Mouse (Mus musculus) liver, embryonic 11.5 days (tissue): ENCODE data around the gene Il1b. TPM values are rescaled to one million over a fixed set of nuclear protein-coding genes. Genes with fewer than 3 reads are reported as not detected.
A peak's percentile ranks its signal among the peaks of the same experiment; 100 is the strongest.

Experiments
- ATAC-seq: fragments of 200-750 bp; cut with Nextera tagmentation; replicated peaks from 2 replicates; pipeline ENCODE4 v1.8.0; 2017; ENCODE audit warnings: moderate number of reproducible peaks, mild to moderate bottlenecking, moderate TSS enrichment, moderate library complexity; ENCODE audit not compliant: low FRiP score
- DNase-seq: peaks from one replicate; pipeline ENCODE4 v3.0.0-alpha.2; 2017; ENCODE audit warnings: low spot score
- H3K27ac ChIP-seq: fragments of 300-500 bp; sonication (generic); 2 replicates; pipeline ENCODE4 v1.5.1; 2014; ENCODE audit warnings: mild to moderate bottlenecking, low read depth, low read length, control low read depth
- H3K27me3 ChIP-seq: fragments of 300-500 bp; sonication (generic); replicated peaks from 2 replicates; pipeline ENCODE4 v1.6.1; 2014; ENCODE audit warnings: low read length, mixed read lengths; ENCODE audit not compliant: control insufficient read depth, insufficient read depth
- H3K36me3 ChIP-seq: fragments of 300-500 bp; sonication (generic); 2 replicates; pipeline ENCODE4 v1.6.1; 2014; ENCODE audit warnings: mild to moderate bottlenecking, low read length, moderate library complexity, mixed read lengths; ENCODE audit not compliant: control insufficient read depth, insufficient read depth
- H3K4me1 ChIP-seq: fragments of 300-500 bp; sonication (generic); replicated peaks from 2 replicates; pipeline ENCODE4 v1.6.1; 2014; ENCODE audit warnings: low read length, mixed read lengths; ENCODE audit not compliant: control insufficient read depth, insufficient read depth
- H3K4me2 ChIP-seq: fragments of 300-500 bp; sonication (generic); 2 replicates; pipeline ENCODE4 v1.6.1; 2014; ENCODE audit warnings: mild to moderate bottlenecking, control low read depth, moderate library complexity
- H3K4me3 ChIP-seq: fragments of 300-500 bp; sonication (generic); 2 replicates; pipeline ENCODE4 v1.5.1; 2014; ENCODE audit warnings: low read depth, low read length, control low read depth
- H3K9ac ChIP-seq: fragments of 300-500 bp; sonication (generic); 2 replicates; pipeline ENCODE4 v1.6.1; 2014; ENCODE audit warnings: low read depth, low read length, control low read depth
- H3K9me3 ChIP-seq: fragments of 300-500 bp; sonication (generic); 2 replicates; pipeline ENCODE4 v1.6.1; 2016; ENCODE audit warnings: low read length, inconsistent platforms, mixed read lengths; ENCODE audit not compliant: control insufficient read depth
- WGBS: fragments of 180-500 bp; shearing (Covaris S2); extraction: QIAGEN DNeasy Blood & Tissue Kit; methylation state at CpG from one replicate; pipeline ENCODE4 v1.1.7; 2014; 5-methylcytosine and 5-hydroxymethylcytosine counted together
- polyA plus RNA-seq: library from polyadenylated mRNA; unstranded; fragments of >200 nt; fragmentation: Nextera tagmentation; extraction: Ambion mirVana; gene quantifications from 2 replicates; pipeline ENCODE4 v1.2.1, GENCODE M21; 2014

Il1b gene
- 0.25 and 0.66 TPM in 2 replicates for polyA plus RNA-seq

GRCm38 (mm10) chr2:129371039-129371438 lies at the start of gene Il1b:
Gene Il1b (minus strand): TSS chr2:129371139.
- Histone ChIP-seq H3K4me2 (peak within 1 kb of the TSS; percentile 27), H3K9ac (no peak within 1 kb of the TSS), H3K4me3 (no peak within 1 kb of the TSS), H3K27me3 (no peaks in the 10 kb centered on the region), H3K27ac (no peak within 1 kb of the TSS), H3K36me3 (no peaks in the 10 kb centered on the region), H3K4me1 (0 out of 2 replicates have a peak, but pooled peaks cover 2% of the 10 kb centered on the region), H3K9me3 (no peaks in the 10 kb centered on the region)
- DNase-seq (no peak), ATAC-seq (no peak)
- WGBS, result 75% methylated on average over 3 of the region's 3 CpGs

GRCm38 (mm10) chr2:129419361-129419880 lies 48.5 kb upstream of the Il1b start:
- Histone ChIP-seq H3K4me1 (no peaks in the 10 kb centered on the region), H3K9ac (no peak overlapping the region), H3K4me2 (no peak overlapping the region), H3K27ac (no peak overlapping the region), H3K27me3 (no peaks in the 10 kb centered on the region), H3K4me3 (no peak overlapping the region), H3K36me3 (no peaks in the 10 kb centered on the region), H3K9me3 (peaks cover 2% of the 10 kb centered on the region; the same call in 1 of the 2 replicates)
- DNase-seq (no peak), ATAC-seq (no peak)
- WGBS, result 87% methylated on average over 3 of the region's 3 CpGs

- Histone ChIP-seq H3K4me3 (no peak overlapping the region), H3K9me3 (no peaks in the 10 kb centered on the region), H3K4me2 (no peak overlapping the region), H3K27me3 (no peaks in the 10 kb centered on the region), H3K4me1 (no peaks in the 10 kb centered on the region), H3K27ac (no peak overlapping the region), H3K36me3 (no peaks in the 10 kb centered on the region), H3K9ac (no peak overlapping the region)
- no peak for ATAC-seq
- WGBS, result 72% methylated on average over 3 of the region's 3 CpGs
- no peak for DNase-seq
Measured at GRCm38 (mm10) chr2:129414593-129414992, 43.7 kb upstream of the Il1b start.

GRCm38 (mm10) chr2:129413488-129413887 lies 42.5 kb upstream of the Il1b start:
- Histone ChIP-seq H3K4me2 (no peak overlapping the region), H3K9ac (no peak overlapping the region), H3K9me3 (no peaks in the 10 kb centered on the region), H3K36me3 (no peaks in the 10 kb centered on the region), H3K4me3 (no peak overlapping the region), H3K27me3 (no peaks in the 10 kb centered on the region), H3K4me1 (no peaks in the 10 kb centered on the region), H3K27ac (no peak overlapping the region)
- WGBS, result 28% methylated on average over 6 of the region's 6 CpGs
- no peak for DNase-seq
- no peak for ATAC-seq

GRCm38 (mm10) chr2:129411651-129412050 lies 40.7 kb upstream of the Il1b start:
- Histone ChIP-seq H3K4me3 (no peak overlapping the region), H3K27ac (no peak overlapping the region), H3K27me3 (no peaks in the 10 kb centered on the region), H3K9me3 (no peaks in the 10 kb centered on the region), H3K9ac (no peak overlapping the region), H3K4me1 (0 out of 2 replicates have a peak, but pooled peaks cover 3% of the 10 kb centered on the region), H3K36me3 (no peaks in the 10 kb centered on the region), H3K4me2 (no peak overlapping the region)
- WGBS, result 69% methylated on average over 3 of the region's 3 CpGs
- ATAC-seq (no peak), DNase-seq (no peak)

- Histone ChIP-seq H3K36me3 (no peaks in the 10 kb centered on the region), H3K27me3 (no peaks in the 10 kb centered on the region), H3K4me1 (0 out of 2 replicates have a peak, but pooled peaks cover 3% of the 10 kb centered on the region), H3K4me2 (no peak overlapping the region), H3K4me3 (no peak overlapping the region), H3K27ac (no peak overlapping the region), H3K9me3 (no peaks in the 10 kb centered on the region), H3K9ac (no peak overlapping the region)
- ATAC-seq (no peak), DNase-seq (no peak)
- WGBS, result 84% methylated on average over 7 of the region's 7 CpGs
Measured at GRCm38 (mm10) chr2:129410344-129410743, 39.4 kb upstream of the Il1b start.

- Histone ChIP-seq H3K9me3 (no peaks in the 10 kb centered on the region), H3K36me3 (no peaks in the 10 kb centered on the region), H3K27me3 (no peaks in the 10 kb centered on the region), H3K9ac (no peak overlapping the region), H3K4me1 (0 out of 2 replicates have a peak, but pooled peaks cover 3% of the 10 kb centered on the region), H3K4me2 (no peak overlapping the region), H3K27ac (no peak overlapping the region), H3K4me3 (no peak overlapping the region)
- ATAC-seq (0 out of 2 replicates have a peak, but pooled peaks have one; percentile 62), DNase-seq (peak; percentile 52)
- 20% methylated on average over 18 of the region's 18 CpGs for WGBS
Measured at GRCm38 (mm10) chr2:129408476-129408875, 37.5 kb upstream of the Il1b start.

GRCm38 (mm10) chr2:129407596-129407995 lies 36.7 kb upstream of the Il1b start:
- 91% methylated on average over 13 of the region's 13 CpGs for WGBS
- no peaks in the 10 kb centered on the region for H3K9me3 ChIP-seq
- 0 out of 2 replicates have a peak, but pooled peaks cover 3% of the 10 kb centered on the region for H3K4me1 ChIP-seq
- DNase-seq (no peak), ATAC-seq (no peak)
- no peaks in the 10 kb centered on the region for H3K27me3 ChIP-seq
- H3K4me3 ChIP-seq, result no peak overlapping the region
- H3K9ac ChIP-seq, result no peak overlapping the region
- H3K27ac ChIP-seq, result no peak overlapping the region
- H3K36me3 ChIP-seq, result no peaks in the 10 kb centered on the region
- H3K4me2 ChIP-seq, result no peak overlapping the region

- no peaks in the 10 kb centered on the region for H3K36me3 ChIP-seq
- H3K4me2 ChIP-seq, result no peak overlapping the region
- no peak overlapping the region for H3K4me3 ChIP-seq
- H3K9ac ChIP-seq, result no peak overlapping the region
- WGBS, result 88% methylated on average over 8 of the region's 8 CpGs
- 0 out of 2 replicates have a peak, but pooled peaks cover 3% of the 10 kb centered on the region for H3K4me1 ChIP-seq
- H3K27me3 ChIP-seq, result no peaks in the 10 kb centered on the region
- H3K9me3 ChIP-seq, result no peaks in the 10 kb centered on the region
- no peak overlapping the region for H3K27ac ChIP-seq
- DNase-seq, result no peak
- no peak for ATAC-seq
Measured at GRCm38 (mm10) chr2:129406508-129406907, 35.6 kb upstream of the Il1b start.
